Mouse (Mus musculus): ENCODE measurements around the gene Hdc. TPM values are rescaled to one million over a fixed set of nuclear protein-coding genes. Genes with fewer than 3 reads are reported as not detected.

The Hdc gene
- polyA plus RNA-seq, 1 experiment from 2014 or later = 7.6 TPM

- H3K36me3 ChIP-seq (ENCODE audit: control insufficient read depth, insufficient read depth) = no peaks in the 10 kb centered on the region
- H3K4me2 ChIP-seq (ENCODE audit: low read depth, low read length) = no peak overlapping the region
- no peak for ATAC-seq (ENCODE audit: low read depth)
- no peak overlapping the region for H3K27ac ChIP-seq (ENCODE audit: low read length)
- no peaks in the 10 kb centered on the region for H3K9me3 ChIP-seq (replicated peaks; ENCODE audit: control insufficient read depth, low read length)
- H3K4me3 ChIP-seq (ENCODE audit: low read depth, low read length) = no peak overlapping the region
- no peaks in the 10 kb centered on the region for H3K27me3 ChIP-seq (ENCODE audit: control insufficient read depth, insufficient read depth, low read depth, low read length)
- WGBS (ENCODE audit: insufficient replicate concordance) = 30% methylated on average over 10 of the region's 10 CpGs
- H3K4me1 ChIP-seq (ENCODE audit: control insufficient read depth, low read depth, low read length) = no peaks in the 10 kb centered on the region
- no peak overlapping the region for H3K9ac ChIP-seq (ENCODE audit: low read depth, low read length)
Measured at GRCm38 (mm10) chr2:126607553-126608203, 11.4 kb downstream of the Hdc start.

- Histone ChIP-seq H3K27ac (ENCODE audit: low read length) (no peak overlapping the region), H3K9ac (ENCODE audit: low read depth, low read length) (no peak overlapping the region), H3K4me2 (ENCODE audit: low read depth, low read length) (no peak overlapping the region), H3K4me3 (ENCODE audit: low read depth, low read length) (no peak overlapping the region), H3K36me3 (ENCODE audit: control insufficient read depth, insufficient read depth) (no peaks in the 10 kb centered on the region), H3K27me3 (ENCODE audit: control insufficient read depth, insufficient read depth, low read depth, low read length) (no peaks in the 10 kb centered on the region), H3K9me3 (replicated peaks; ENCODE audit: control insufficient read depth, low read length) (no peaks in the 10 kb centered on the region), H3K4me1 (ENCODE audit: control insufficient read depth, low read depth, low read length) (no peaks in the 10 kb centered on the region)
- WGBS (ENCODE audit: insufficient replicate concordance) = 20% methylated on average over 4 of the region's 4 CpGs
- no peak for ATAC-seq (ENCODE audit: low read depth)
Measured at GRCm38 (mm10) chr2:126606688-126607062, 12.4 kb downstream of the Hdc start.

GRCm38 (mm10) chr2:126606061-126606687 lies 12.9 kb downstream of the Hdc start:
- no peak overlapping the region for H3K4me3 ChIP-seq (ENCODE audit: low read depth, low read length)
- H3K9ac ChIP-seq (ENCODE audit: low read depth, low read length) = no peak overlapping the region
- 56% methylated on average over 15 of the region's 15 CpGs for WGBS (ENCODE audit: insufficient replicate concordance)
- no peaks in the 10 kb centered on the region for H3K36me3 ChIP-seq (ENCODE audit: control insufficient read depth, insufficient read depth)
- no peak overlapping the region for H3K27ac ChIP-seq (ENCODE audit: low read length)
- no peaks in the 10 kb centered on the region for H3K27me3 ChIP-seq (ENCODE audit: control insufficient read depth, insufficient read depth, low read depth, low read length)
- ATAC-seq (ENCODE audit: low read depth) = no peak
- no peaks in the 10 kb centered on the region for H3K9me3 ChIP-seq (replicated peaks; ENCODE audit: control insufficient read depth, low read length)
- no peaks in the 10 kb centered on the region for H3K4me1 ChIP-seq (ENCODE audit: control insufficient read depth, low read depth, low read length)
- H3K4me2 ChIP-seq (ENCODE audit: low read depth, low read length) = no peak overlapping the region

DNA sequence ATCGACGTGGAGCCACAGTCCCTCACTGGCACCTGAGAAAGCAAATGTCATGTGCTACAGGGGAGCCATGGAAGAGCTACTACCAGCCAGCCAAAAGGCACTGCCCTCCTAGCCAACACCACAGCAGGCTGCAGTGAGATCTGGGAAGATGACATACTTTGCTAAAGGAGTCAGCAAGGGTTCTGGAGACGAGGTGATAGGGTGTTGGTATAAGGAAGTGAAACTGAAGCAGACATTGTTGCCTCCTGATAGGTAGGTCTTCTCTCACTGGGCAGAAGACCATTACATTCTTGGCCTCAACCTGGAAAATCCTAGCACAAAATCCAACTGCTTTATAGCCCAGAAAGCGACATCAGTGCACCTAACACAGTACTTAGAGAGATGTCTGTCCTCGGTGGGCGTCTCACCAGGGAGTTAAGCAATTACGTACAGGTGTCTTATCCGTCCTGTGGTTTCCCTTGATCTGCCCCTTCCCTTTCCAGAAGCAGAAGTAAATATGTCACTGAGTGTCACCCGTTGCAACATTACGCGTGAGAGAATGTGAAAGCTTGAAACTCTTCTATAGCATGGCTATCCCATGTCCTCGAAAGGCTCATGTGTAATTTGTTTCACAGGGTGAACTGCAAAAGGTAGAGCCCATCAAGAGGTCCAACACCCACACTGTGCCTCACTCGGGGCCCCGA lies 17.0 kb downstream of the Hdc start:
- no peak overlapping the region for H3K9ac ChIP-seq (ENCODE audit: low read depth, low read length)
- H3K4me3 ChIP-seq (ENCODE audit: low read depth, low read length) = no peak overlapping the region
- ATAC-seq (ENCODE audit: low read depth) = no peak
- H3K9me3 ChIP-seq (replicated peaks; ENCODE audit: control insufficient read depth, low read length) = no peaks in the 10 kb centered on the region
- no peak overlapping the region for H3K4me2 ChIP-seq (ENCODE audit: low read depth, low read length)
- peak overlapping the region; percentile 18; the same call in 1 of the 2 replicates for H3K27ac ChIP-seq (ENCODE audit: low read length)
- H3K27me3 ChIP-seq (ENCODE audit: control insufficient read depth, insufficient read depth, low read depth, low read length) = no peaks in the 10 kb centered on the region
- peaks cover 9% of the 10 kb centered on the region for H3K4me1 ChIP-seq (ENCODE audit: control insufficient read depth, low read depth, low read length)
- 32% methylated on average over 14 of the region's 14 CpGs for WGBS (ENCODE audit: insufficient replicate concordance)
- no peaks in the 10 kb centered on the region for H3K36me3 ChIP-seq (ENCODE audit: control insufficient read depth, insufficient read depth)

DNA sequence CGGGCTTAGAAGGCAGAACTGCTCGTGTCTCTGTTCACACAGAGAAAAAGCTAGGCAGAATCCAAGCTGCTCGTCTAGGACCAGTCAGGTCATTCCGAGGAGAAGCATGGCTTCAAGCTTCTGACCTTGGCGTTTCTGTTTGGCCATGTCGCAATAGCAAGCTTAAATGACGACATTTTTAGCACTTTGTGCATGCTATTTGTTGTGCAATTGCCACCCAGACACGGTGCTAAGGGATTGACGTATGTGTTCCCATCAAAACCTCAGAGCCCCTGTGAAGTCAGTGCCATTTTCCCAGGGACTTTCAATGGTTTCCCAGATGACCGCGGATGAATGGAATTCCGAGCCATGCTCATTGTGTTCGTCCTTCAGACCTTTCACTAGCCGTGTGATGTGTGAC lies 18.6 kb downstream of the Hdc start:
- H3K4me1 ChIP-seq (ENCODE audit: control insufficient read depth, low read depth, low read length) = peaks cover 9% of the 10 kb centered on the region
- WGBS (ENCODE audit: insufficient replicate concordance) = 53% methylated on average over 14 of the region's 14 CpGs
- no peak overlapping the region for H3K4me3 ChIP-seq (ENCODE audit: low read depth, low read length)
- H3K9me3 ChIP-seq (replicated peaks; ENCODE audit: control insufficient read depth, low read length) = no peaks in the 10 kb centered on the region
- H3K27ac ChIP-seq (ENCODE audit: low read length) = no peak overlapping the region
- H3K4me2 ChIP-seq (ENCODE audit: low read depth, low read length) = no peak overlapping the region
- no peaks in the 10 kb centered on the region for H3K27me3 ChIP-seq (ENCODE audit: control insufficient read depth, insufficient read depth, low read depth, low read length)
- H3K9ac ChIP-seq (ENCODE audit: low read depth, low read length) = no peak overlapping the region
- no peaks in the 10 kb centered on the region for H3K36me3 ChIP-seq (ENCODE audit: control insufficient read depth, insufficient read depth)
- peak; percentile 55 for ATAC-seq (ENCODE audit: low read depth)

GRCm38 (mm10) chr2:126599005-126599404 lies 20.1 kb downstream of the Hdc start:
- Histone ChIP-seq H3K9ac (ENCODE audit: low read depth, low read length) (no peak overlapping the region), H3K4me3 (ENCODE audit: low read depth, low read length) (no peak overlapping the region), H3K4me1 (ENCODE audit: control insufficient read depth, low read depth, low read length) (peaks cover 9% of the 10 kb centered on the region), H3K9me3 (replicated peaks; ENCODE audit: control insufficient read depth, low read length) (no peaks in the 10 kb centered on the region), H3K36me3 (ENCODE audit: control insufficient read depth, insufficient read depth) (no peaks in the 10 kb centered on the region), H3K4me2 (ENCODE audit: low read depth, low read length) (no peak overlapping the region), H3K27ac (ENCODE audit: low read length) (no peak overlapping the region), H3K27me3 (ENCODE audit: control insufficient read depth, insufficient read depth, low read depth, low read length) (no peaks in the 10 kb centered on the region)
- 16% methylated on average over 3 of the region's 3 CpGs for WGBS (ENCODE audit: insufficient replicate concordance)
- ATAC-seq (ENCODE audit: low read depth) = peak; percentile 23; the same call in 1 of the 2 replicates

GRCm38 (mm10) chr2:126598359-126598758 lies 20.7 kb downstream of the Hdc start:
- Histone ChIP-seq H3K27me3 (ENCODE audit: control insufficient read depth, insufficient read depth, low read depth, low read length) (no peaks in the 10 kb centered on the region), H3K36me3 (ENCODE audit: control insufficient read depth, insufficient read depth) (no peaks in the 10 kb centered on the region), H3K9ac (ENCODE audit: low read depth, low read length) (no peak overlapping the region), H3K4me1 (ENCODE audit: control insufficient read depth, low read depth, low read length) (peaks cover 9% of the 10 kb centered on the region), H3K4me2 (ENCODE audit: low read depth, low read length) (no peak overlapping the region), H3K4me3 (ENCODE audit: low read depth, low read length) (no peak overlapping the region), H3K9me3 (replicated peaks; ENCODE audit: control insufficient read depth, low read length) (no peaks in the 10 kb centered on the region), H3K27ac (ENCODE audit: low read length) (no peak overlapping the region)
- WGBS (ENCODE audit: insufficient replicate concordance) = 61% methylated on average over 2 of the region's 2 CpGs
- no peak for ATAC-seq (ENCODE audit: low read depth)

DNA sequence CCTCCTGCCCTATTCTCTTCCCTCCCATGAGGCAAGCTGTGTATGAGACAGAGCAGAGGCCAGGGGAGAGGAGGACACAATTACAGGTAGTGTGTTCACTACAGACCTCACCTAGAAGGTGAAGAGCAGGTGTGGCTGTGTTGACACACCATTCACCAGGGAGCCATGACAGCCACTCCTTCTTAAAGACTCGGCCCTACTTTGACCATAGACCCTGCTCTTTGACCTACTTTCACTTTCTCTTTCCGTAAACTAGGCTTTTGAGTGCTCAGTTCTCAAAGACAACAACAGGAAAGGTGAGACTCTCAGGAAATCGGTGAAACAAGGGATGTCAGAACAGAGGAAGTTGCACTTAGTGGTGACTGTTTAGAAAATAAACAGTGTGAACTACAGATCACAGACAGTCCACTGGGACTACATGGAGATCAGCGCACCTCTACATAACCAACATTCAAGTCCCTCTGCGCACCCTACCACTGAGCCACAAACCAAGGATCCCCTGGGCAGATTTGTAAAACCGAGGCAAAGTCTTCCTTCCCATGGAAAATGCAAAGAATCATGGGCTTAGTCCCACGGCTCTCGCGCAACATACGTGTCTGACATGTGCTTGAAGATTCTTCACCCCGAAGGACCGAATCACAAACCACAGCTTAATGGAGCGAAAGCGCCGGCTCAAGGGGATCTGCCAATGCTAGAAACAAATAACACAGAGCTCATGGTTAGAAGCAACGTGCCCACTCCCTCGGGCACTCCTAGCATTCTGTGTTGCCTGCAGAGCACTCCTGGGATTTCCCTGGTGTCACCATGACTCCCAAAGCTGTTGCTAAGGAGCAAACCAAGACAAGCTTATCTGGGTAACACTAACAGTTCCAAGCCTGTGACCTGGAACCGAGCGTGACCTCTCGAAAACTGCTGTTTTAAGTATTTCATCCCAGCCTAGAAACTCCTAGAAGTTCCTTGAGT lies 21.5 kb downstream of the Hdc start:
- Histone ChIP-seq H3K4me1 (ENCODE audit: control insufficient read depth, low read depth, low read length) (peaks cover 9% of the 10 kb centered on the region), H3K4me2 (ENCODE audit: low read depth, low read length) (peak overlapping the region; percentile 21), H3K27me3 (ENCODE audit: control insufficient read depth, insufficient read depth, low read depth, low read length) (no peaks in the 10 kb centered on the region), H3K9ac (ENCODE audit: low read depth, low read length) (no peak overlapping the region), H3K4me3 (ENCODE audit: low read depth, low read length) (no peak overlapping the region), H3K36me3 (ENCODE audit: control insufficient read depth, insufficient read depth) (no peaks in the 10 kb centered on the region), H3K27ac (ENCODE audit: low read length) (no peak overlapping the region), H3K9me3 (replicated peaks; ENCODE audit: control insufficient read depth, low read length) (no peaks in the 10 kb centered on the region)
- peak; percentile 19; the same call in 1 of the 2 replicates for ATAC-seq (ENCODE audit: low read depth)
- 62% methylated on average over 20 of the region's 20 CpGs for WGBS (ENCODE audit: insufficient replicate concordance)
